Mouse (Mus musculus) left cerebral cortex, postnatal 4 days (tissue): Measurements from ENCODE around the gene Ezh1. TPM values are rescaled to one million over a fixed set of nuclear protein-coding genes. Genes with fewer than 3 reads are reported as not detected.

ENCODE experiments used
- DNase-seq: peaks from one replicate; pipeline ENCODE4 v3.0.0-alpha.2; 2022
- intact Hi-C: fragments of 180-260 bp; cut with DNase I; formaldehyde crosslinking; loops from one replicate; pipeline ENCODE4 v1.15.1; 2025
- total RNA-seq, 2 experiments: library from RNA; stranded (reverse); gene quantifications; 2 replicates each; pipeline ENCODE4 v1.2.3; 2021

The Ezh1 gene
- total RNA-seq, 2 experiments from 2014 or later, result 34.3 to 36.6 TPM

DNA sequence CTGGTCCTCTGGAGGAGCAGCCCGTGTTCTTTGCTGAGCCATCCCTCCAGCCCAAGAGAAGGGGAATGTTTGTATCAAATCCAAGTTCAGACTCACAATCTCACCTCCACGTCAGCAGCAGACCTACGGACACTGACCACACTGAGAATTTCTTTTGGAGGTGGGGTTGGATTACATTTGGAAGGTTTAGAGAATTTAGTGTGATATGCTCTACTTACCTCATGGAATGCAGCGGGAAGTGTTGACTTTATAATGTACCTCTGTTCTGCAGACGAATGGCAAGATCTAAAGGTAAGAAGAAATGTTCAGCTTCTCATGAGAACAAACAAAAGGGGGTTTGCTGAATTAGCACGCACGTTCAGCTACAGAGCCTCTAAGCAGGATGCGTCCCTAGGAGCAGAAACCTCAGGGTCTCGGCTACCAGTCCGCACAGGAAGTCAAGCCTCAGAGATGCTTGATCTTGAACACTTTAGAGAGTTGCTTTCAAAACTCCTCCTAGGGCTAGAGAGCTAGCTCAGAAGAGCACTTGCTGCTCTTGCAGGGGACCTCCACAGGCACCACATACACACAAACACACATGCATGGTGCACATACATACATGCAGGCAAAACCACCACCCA is 7.7 kb downstream of the Ezh1 start:
- intact Hi-C loops, result no loop called here
- no peak for DNase-seq

DNA sequence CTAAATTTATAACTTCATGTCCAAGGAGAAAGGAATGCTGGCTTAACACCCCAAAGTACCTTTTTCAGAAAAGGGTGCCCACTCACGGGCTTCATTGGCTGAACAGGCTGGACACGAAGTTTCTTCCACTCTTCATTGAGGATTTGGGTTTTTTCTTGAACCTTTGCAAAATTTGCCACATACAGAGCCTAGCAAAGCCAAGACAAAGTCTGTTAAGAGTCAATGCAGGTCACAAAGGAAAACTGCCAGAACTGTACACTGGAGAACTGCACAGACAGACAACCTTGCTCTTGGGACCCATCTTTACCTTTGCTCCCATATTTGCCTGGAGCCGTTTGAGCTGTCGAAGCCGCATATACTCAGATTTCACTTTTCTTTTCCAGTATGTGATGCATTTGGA is 9.3 kb downstream of the Ezh1 start:
- no peak for DNase-seq
- intact Hi-C loops, result no loop called here

DNA sequence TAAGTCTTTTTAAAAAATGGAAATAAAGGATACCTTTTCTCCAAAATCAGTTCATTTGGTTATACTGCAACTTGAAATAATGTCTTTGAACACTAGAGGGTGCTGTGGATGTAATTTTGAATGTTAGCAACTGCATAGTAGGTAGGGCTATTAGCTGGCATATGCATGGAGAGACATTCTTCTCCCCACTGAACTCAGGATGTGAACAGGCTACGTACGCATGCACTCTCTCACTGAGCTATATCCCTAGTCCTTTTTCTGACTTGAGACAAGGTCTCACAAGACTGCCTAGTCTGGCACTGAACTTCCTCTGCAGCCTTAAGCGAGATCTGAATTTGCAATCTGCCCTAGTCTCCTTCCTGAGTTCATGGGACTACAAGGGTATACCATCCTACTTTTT is 14.3 kb downstream of the Ezh1 start:
- intact Hi-C loops, result loop anchor here (5.0 kb wide), 2 partner anchors 35 to 85 kb away; partner anchors contain the start of gene Ramp2
- no peak for DNase-seq

DNA sequence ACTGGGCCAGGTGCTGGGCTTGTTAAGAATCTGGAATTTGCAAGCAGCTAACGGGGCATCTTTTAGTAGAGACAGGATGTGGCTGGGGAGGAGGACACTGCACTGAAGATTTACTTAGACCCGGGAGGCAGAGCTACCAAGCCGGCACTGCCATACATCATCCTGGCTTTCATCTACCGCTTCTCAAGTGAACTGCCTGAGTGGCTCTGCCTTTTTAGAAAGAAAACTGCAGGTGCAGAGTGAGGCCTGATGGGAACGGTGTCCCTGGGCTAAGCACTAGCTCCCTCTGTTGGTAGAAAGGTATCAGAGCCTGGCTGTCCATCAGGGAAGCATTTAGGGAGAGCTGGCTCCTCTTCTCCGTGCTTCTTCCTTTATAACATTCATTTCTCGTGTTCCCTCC is 25.3 kb downstream of the Ezh1 start:
- DNase-seq, result peak; percentile 59
- intact Hi-C loops, result no loop called here

DNA sequence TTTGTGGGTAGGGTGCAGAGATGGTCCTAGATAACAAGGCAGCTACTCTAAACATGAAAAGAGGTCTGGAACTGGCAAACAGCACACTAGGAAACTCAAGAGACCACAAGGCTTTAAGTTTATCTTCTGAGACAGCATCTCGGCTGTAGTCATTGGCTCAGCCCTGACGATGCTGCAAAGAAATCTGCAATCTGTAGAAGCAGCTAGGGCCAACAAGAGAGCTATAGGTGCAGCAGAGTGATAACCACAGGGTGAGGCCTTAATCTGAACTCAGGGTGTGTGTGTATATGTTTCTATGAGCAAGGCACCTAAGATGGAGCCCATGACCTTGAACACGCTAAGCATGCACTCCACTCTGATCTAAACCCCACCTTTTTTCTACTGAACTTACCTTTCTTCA is 26.7 kb downstream of the Ezh1 start:
- DNase-seq, result no peak
- intact Hi-C loops, result no loop called here

DNA sequence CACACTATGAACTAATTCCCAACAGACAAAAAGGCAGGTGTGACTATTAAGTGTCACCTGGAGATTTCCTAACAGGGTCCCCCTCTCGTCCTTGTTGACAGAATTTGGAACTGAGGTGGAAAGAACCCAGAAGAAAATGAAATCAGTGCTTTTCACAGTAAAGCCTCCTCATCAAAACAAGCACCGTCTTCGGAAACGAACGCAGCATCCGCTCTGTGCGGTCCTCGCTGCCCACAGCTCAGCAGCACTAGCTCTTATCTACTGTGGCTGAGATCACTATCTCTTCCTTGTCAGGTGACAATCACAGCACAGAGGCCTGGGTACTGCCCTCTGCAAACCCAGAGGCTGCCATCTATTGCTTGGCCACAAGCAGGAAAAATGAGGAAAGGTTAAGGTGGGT is 30.1 kb downstream of the Ezh1 start:
- no peak for DNase-seq
- intact Hi-C loops, result no loop called here

DNA sequence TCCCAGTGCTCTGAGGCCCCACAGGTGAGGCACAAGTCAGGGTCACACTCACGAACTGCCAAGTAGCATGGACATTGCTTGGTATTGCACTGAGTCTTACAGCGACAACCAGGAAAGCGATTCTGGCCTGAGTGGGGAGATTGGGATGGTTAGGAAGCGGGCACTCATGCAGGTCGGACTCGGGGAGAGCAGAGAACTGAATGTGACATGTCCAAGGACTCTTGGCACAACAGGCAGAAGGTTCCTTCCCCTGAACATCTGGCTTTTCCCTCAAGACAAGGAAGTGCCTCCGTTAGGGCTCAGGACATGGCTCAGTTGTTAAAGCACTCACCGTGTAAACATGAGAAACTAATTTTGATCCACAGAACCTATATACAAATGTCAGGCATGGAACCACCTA is 30.7 kb downstream of the Ezh1 start:
- intact Hi-C loops, result no loop called here
- no peak for DNase-seq

DNA sequence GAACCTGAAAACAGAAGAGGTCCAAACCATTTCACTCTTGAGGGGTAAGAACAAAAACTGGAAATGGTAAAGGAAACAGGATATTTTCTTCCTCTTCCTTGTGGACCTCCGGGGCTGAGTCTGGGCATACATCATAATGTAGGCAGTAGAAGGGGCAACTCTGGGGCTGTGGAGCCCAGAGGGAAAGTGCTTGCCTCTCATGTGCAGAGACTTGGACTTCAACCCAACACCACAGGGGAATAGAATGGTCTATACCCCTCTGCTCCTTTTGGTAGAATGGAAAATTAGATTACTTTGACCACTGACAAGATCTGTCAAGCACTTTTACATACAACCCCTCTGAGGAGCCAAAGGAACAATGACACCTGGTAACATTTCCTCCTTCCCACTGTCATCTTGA is 31.2 kb downstream of the Ezh1 start:
- DNase-seq, result no peak
- intact Hi-C loops, result no loop called here

DNA sequence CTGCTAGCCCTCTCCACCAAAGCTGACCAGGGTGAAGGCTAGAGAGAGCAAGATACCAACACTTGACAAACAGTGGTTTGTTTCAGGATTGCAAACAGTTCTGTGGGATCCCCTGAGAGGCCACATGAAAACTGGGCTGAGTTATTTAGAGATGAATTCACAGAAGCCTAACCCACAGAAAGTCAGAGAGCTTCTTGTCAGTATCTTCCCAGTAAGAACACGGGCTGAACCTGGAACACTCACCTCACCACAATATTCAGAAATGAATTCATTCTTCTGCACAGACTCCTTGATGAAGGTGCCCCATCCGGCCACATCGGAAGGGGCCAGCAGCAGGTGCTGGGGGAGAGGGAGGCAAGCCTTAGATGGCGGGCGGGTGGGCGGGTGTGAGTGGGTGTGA is 31.6 kb downstream of the Ezh1 start:
- intact Hi-C loops, result no loop called here
- DNase-seq, result no peak

DNA sequence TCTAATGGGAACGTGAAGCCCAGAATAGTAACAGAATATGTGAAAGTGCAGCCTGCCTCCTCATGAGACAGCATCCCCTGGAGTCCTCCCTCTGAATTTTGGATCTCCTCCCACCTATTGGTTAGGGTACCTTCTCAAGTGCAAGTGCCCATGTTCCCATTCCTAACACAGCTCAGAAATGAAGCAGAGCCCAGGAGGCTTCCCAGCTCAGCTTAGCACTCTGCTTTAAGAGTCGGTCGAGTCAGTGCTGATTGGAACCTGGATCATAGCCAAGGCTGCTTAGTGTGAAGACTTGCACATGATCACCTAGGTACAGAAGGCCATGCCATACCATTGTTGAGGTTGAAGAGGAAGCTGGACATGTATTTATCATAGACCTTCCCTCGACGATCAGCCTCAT is 32.1 kb downstream of the Ezh1 start:
- DNase-seq, result no peak
- intact Hi-C loops, result no loop called here

DNA sequence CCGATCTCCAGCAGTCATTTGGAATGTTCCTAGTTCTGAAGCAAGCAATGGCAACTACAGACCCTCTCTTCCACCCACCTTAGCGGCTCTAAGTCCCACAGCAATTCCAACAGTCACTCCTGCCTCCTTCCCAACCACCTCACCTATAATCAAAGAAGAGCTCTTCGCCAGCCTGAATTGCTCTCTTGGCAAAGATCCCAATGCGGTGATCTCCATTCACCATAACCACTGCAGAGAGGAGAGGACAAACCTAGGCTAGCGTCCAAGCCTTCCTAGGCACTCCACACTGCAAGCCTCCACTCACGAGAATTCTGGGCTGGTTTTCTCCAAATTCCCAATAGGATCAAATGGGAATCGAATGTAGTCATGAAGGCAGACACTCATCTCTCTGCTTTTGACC is 33.2 kb downstream of the Ezh1 start:
- DNase-seq, result no peak
- intact Hi-C loops, result no loop called here

DNA sequence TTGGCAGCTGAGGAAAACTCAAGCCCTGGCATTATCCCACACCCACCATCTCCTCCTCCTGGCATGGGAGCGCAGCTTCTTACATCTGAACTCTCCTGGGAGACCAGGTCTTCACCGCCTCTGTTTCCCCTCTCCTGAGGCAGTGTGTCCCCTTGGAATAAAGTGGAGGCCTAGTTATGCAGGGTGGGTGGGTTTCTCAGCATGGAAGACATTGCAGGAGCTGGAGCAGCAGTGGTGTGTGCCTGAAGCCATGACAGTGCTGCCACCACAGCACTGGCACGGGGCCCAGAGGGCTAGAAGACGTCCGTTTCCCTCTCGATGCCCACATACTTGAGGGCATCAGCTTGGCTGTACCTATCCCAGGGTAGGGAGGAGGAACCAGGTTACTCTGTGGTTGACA is 33.6 kb downstream of the Ezh1 start:
- peak; percentile 52 for DNase-seq
- intact Hi-C loops, result no loop called here

DNA sequence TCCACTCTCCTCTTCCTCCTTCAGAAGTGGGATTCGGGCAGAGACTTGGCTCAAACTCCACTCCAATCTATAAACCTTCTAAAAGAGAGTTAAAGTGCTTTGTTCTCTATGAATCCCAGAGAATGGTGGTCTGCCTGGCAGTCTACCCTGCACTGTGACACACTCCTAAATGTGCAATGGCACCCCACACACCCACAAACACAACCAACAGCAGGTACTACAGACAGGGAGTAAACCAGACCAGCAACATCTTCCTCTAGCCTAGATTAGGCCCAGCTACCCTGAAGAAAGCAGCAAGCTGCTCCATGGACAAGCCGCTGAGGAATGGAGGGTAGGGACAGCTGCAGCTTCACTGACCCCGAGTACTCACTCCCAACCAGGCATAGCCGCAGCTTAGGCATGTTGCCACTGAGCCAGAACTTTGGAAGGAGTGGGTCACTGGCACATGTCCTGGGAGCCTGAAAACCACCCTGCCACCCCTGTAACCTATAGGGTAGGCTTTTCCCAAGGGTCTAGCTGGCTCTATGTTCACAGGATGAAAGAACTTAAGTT is 34.3 kb downstream of the Ezh1 start:
- intact Hi-C loops, result no loop called here
- no peak for DNase-seq

DNA sequence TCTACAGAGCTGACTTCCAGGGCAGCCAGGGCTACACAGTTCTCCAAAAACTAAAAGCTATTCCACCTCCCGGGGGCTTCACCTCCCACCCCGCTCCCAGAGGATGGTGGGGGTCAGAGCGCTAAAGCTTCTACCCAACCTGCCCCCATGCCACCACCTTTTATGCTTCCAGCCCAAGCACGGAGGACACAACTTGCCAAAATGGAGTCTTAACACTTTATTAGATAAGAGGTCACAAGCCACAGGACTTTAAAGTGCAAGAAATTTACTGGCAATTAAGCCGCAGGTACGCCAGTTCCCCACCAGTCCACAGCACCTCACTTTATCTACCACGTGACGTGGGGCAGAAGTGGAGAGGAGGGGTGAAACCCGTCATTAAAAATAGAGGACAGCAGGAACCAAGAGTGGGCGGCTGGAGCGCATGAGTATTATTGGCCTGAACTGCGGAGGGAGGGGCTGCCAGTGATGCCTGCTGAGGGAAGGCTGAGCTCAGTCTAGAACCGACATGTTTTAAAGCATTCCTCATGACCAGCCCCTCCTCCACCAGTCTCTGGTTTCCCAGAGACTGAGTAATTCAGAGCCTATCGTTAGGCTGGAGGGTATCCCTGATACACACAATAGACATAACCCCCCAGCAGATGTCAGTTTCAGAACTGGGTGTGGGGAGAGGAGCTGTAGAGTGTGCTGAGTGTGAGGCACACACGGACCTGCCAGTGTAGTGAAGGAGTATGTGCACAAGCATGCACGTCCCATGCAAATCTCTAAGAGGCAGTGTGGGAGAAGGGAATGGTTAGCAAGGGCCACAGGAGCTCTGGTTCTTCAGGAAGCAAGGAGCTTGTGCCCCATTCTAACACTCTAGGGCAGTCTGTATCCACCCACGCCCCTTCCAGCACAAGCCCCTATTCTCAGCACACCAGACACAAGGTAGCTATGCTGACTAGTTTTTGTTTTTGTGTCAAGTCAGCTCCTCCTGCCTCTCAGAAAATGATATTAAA is 35.1 kb downstream of the Ezh1 start:
- peak; percentile 52 for DNase-seq
- intact Hi-C loops, result no loop called here

DNA sequence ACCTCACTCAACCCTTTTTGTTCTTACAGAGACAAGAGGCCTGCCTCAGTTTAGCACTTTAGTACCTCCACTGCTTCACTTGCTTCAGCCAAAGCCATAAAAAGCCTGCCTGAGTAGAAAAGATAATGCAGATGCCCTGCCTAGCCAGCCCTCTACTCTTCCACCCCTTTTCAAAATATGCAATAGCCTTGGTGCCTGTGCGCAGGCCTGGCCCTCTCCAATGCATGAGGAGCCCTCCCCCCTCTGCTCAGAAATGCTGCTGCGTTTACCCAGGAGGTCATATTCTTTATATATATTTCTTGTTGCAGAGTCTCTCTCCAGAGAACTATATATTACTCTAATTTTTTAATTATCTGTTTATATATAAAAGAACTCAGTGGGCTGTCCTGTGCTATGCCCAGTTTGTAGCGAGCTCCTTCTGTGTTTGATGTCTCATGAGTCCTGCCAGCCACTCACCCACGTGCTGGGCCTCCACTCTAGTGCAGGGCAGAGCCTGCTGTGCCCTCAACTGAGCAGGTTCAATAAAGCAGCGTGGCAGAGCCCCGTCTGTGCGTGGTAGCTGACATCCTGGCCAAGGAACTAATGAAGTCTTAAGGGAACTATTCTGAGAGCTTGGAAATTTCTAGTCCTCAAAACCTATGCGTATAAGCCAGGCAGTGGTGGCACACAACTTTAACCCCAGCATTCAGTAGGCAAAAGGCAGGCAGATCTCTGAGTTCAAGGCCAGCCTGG is 35.9 kb downstream of the Ezh1 start:
- DNase-seq, result no peak
- intact Hi-C loops, result no loop called here

DNA sequence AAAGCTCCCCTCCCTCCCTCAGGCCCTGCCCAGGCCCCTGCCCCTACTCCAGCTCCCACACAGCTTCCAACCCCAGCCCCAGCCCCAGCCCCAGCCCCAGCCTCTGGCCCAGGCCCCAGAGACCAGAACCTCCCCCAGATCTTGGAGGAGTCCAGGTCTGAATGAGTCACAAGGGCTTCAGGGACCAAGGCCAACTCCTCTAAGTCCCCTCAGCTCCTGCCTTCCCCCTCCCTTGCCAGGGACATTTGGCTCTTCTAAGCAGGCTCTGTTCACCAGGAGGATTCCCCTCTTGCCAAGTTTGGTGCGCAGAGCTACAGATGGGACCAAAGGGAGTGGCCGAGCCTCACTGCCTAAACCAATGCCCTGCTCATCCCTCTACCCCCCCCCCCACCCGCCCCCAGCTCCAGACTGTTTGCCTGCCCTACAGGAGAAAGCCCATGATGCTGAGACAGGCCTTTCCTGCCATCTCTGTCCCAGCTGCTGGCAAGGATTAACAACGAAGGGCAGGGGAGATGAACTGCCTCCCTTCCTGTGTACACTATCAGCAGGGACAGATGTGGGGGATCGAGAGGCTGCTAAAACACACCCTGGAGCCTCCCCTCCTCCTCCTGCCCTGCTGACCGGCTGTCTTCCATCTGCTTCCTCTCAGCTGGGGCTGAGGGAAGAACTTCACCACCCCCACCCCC is 36.6 kb downstream of the Ezh1 start:
- DNase-seq, result peak; percentile 94
- intact Hi-C loops, result no loop called here

DNA sequence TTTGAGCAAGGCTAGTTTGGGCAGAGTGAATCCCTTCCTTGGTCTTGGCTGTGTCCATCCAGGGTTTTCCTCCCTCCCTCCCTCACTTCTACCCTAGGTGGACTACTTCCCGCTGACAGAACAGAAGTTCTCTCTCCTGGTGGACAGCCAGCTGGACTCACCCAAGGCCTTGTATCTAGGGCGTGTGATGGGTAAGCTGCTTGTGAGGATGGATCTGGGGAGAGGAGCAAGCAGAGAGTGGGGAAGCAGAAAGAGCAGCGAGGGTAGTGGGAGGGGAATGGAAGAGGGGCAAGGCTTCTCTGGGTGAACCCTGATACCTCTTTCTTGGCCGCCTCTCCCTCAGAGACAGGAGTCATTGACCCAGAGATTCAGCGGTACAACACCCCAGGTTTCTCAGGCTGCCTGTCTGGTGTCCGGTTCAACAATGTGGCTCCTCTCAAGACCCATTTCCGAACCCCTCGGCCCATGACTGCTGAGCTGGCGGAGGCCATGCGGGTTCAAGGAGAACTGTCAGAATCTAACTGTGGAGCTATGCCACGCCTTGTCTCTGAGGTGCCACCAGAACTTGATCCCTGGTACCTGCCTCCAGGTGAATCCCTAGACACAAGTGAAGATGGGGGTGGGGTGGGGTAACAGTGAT is 38.0 kb downstream of the Ezh1 start:
- intact Hi-C loops, result no loop called here
- peak; percentile 80 for DNase-seq

DNA sequence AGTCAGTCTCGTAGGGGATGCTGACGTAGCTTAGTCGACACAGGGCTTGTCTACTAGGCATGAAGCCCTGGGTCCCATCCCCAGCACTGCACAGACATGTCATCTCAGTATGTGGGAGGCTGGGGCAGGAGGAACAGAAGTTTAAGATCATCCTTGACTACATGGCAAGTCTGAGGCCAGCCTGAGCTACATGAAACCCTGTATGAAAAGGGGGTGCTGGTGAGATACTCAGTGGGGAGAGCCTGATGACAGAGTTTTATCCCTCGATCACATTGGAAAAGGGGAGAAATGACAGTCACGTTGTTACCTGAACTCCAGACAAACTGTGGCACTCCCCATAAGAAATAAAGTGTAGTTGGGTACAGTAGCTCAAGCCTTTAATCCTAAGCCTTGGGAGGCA is 38.7 kb downstream of the Ezh1 start:
- intact Hi-C loops, result no loop called here

DNA sequence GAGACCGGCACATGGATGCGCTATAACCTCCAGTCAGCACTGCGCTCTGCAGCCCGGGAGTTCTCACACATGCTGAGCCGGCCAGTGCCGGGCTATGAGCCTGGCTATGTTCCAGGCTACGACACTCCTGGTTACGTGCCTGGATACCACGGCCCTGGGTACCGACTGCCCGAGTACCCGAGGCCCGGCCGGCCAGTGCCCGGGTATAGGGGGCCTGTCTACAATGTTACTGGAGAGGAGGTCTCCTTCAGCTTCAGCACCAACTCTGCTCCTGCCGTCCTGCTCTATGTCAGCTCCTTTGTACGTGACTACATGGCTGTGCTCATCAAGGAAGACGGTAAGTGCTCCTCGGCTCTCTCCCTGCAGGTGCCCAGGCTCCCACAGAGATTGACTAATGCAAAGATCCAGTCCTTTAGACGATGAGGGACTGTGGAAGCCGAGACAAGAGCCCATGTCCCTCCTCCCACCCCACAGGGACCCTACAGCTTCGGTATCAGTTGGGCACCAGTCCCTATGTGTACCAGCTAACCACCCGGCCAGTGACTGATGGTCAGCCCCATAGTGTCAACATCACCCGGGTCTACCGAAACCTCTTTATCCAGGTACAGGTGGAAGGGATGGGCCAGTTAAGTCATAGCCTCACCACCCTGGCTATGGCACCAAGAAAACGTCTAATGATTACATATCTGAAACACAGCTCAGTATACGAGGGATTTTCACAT is 39.6 kb downstream of the Ezh1 start:
- intact Hi-C loops, result no loop called here
- no peak for DNase-seq

More for the DNA sequence above, 38.7 kb downstream of the Ezh1 start:
- DNase-seq, result no peak
